ENCODE assay signal across 7 mouse cellular contexts in the genomic region with DNA sequence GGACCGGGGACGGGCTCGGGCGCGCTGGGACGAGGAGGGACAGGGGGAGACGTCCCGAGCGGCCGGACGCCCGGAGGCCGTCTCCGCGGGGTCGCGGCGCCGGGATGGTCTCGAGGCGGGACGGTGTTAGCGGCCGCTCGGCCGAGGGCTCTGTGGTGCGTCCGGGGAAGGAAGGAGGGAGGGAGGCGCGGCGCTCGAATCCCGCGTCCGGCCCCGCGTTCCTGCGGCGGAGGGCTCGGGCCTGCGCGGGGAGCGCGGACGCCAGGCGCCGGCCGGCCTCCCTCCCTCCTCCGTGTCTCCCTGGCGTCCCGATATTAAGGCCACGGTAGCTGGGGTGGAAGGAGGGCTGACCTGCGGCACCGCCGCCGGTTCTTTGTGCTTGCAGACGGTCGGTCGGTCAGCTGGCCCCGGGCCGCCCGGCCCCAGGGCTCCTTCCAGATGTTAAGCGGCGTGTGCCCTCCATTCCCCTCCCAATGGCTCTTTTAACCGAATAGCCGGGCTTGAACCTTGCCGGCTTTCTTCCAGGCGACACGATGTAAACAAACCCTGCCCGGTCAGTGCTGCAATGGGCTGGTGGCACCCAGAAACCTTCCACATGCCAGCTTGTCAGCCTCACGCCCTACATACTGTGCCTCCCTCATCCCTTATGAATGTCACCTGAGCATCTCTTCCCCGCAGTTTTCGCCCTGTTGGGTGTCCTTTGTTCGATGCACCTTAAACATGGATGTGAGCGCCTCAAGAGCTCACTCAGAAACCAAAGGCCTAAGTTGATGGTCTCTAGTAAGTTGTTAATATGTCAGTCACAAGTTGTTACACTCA. TPM values are rescaled to one million over a fixed set of nuclear protein-coding genes. Genes with fewer than 3 reads are reported as not detected.
DNase-seq lines count a peak whose midpoint lies in the region; ATAC-seq lines count a peak whose summit lies in the region.

No protein-coding gene starts in this region.

- no peaks in the 10 kb centered on the region for H3K27me3 ChIP-seq in embryonic facial prominence, embryonic 11.5 days (ENCODE audit: control insufficient read depth, insufficient read depth, low read length)
- H3K27me3 ChIP-seq in kidney, embryonic 16.5 days (ENCODE audit: insufficient read depth, low read length), result no peaks in the 10 kb centered on the region
- H3K27me3 ChIP-seq in liver, embryonic 16.5 days (ENCODE audit: control insufficient read depth, insufficient read depth, low read depth, low read length), result no peaks in the 10 kb centered on the region
- H3K27me3 ChIP-seq in neural tube, embryonic 11.5 days (ENCODE audit: control insufficient read depth, insufficient read depth, low read length), result no peaks in the 10 kb centered on the region

- H3K9ac ChIP-seq in embryonic facial prominence, embryonic 11.5 days (replicated peaks; ENCODE audit: low read length), result peak overlapping the region; percentile 89
- H3K9ac ChIP-seq in kidney, embryonic 16.5 days (replicated peaks; ENCODE audit: low read length), result peak overlapping the region; percentile 96
- peak overlapping the region; percentile 100 for H3K9ac ChIP-seq in liver, embryonic 16.5 days (ENCODE audit: low read depth, low read length)
- H3K9ac ChIP-seq in neural tube, embryonic 11.5 days (ENCODE audit: low read length), result peak overlapping the region; percentile 98

- peak; percentile 50 for DNase-seq in CD4-positive, CD25-positive, alpha-beta regulatory T cell, adult 2 months (ENCODE audit: low read depth, low spot score)
- peak; percentile 29 for DNase-seq in MEL-GATA-1-ER (ENCODE audit: extremely low read depth, low read depth)
- DNase-seq in embryonic facial prominence, embryonic 11.5 days (ENCODE audit: low spot score), result peak; percentile 38
- DNase-seq in heart, adult 9 months (ENCODE audit: low spot score in 2 of 2), result peak; percentile 29 to 33
- DNase-seq in neural tube, embryonic 11.5 days (ENCODE audit: low spot score), result peak; percentile 58

- WGBS in embryonic facial prominence, embryonic 11.5 days, result under 1% methylated on average over 60 of the region's 75 CpGs
- whole genome bisulfite sequencing in kidney, embryonic 16.5 days, result under 1% methylated on average over 52 of the region's 75 CpGs
- under 1% methylated on average over 49 of the region's 75 CpGs for WGBS in liver, embryonic 16.5 days (ENCODE audit: insufficient replicate concordance)
- WGBS in neural tube, embryonic 11.5 days, result 0% methylated on average over 57 of the region's 75 CpGs

- peak overlapping the region; percentile 83 for H3K27ac ChIP-seq in embryonic facial prominence, embryonic 11.5 days (replicated peaks; ENCODE audit: low read depth, low read length)
- peak overlapping the region; percentile 94 for H3K27ac ChIP-seq in kidney, embryonic 16.5 days (ENCODE audit: low read length)
- peak overlapping the region; percentile 84 for H3K27ac ChIP-seq in liver, embryonic 16.5 days (ENCODE audit: low read length)
- peak overlapping the region; percentile 87 for H3K27ac ChIP-seq in neural tube, embryonic 11.5 days (ENCODE audit: low read depth, low read length)

- H3K4me1 ChIP-seq in embryonic facial prominence, embryonic 11.5 days (ENCODE audit: control insufficient read depth, insufficient read depth, low read length), result no peaks in the 10 kb centered on the region
- H3K4me1 ChIP-seq in kidney, embryonic 16.5 days (ENCODE audit: insufficient read depth, low read length), result 0 out of 2 replicates have a peak, but pooled peaks cover 2% of the 10 kb centered on the region
- peaks cover 7% of the 10 kb centered on the region; the same call in 1 of the 2 replicates for H3K4me1 ChIP-seq in liver, embryonic 16.5 days (ENCODE audit: control insufficient read depth, low read depth, low read length)
- no peaks in the 10 kb centered on the region; the same call in 1 of the 2 replicates for H3K4me1 ChIP-seq in neural tube, embryonic 11.5 days (ENCODE audit: control insufficient read depth, insufficient read depth, low read length)

- H3K36me3 ChIP-seq in embryonic facial prominence, embryonic 11.5 days (replicated peaks; ENCODE audit: control insufficient read depth, insufficient read depth, low read depth, low read length), result no peaks in the 10 kb centered on the region; the same call in 1 of the 2 replicates
- 0 out of 2 replicates have a peak, but pooled peaks cover 2% of the 10 kb centered on the region for H3K36me3 ChIP-seq in kidney, embryonic 16.5 days (ENCODE audit: insufficient read depth, low read length)
- no peaks in the 10 kb centered on the region for H3K36me3 ChIP-seq in liver, embryonic 16.5 days (ENCODE audit: control insufficient read depth, insufficient read depth)
- H3K36me3 ChIP-seq in neural tube, embryonic 11.5 days (ENCODE audit: control insufficient read depth, insufficient read depth, low read length), result no peaks in the 10 kb centered on the region

- H3K9me3 ChIP-seq in embryonic facial prominence, embryonic 11.5 days (replicated peaks; ENCODE audit: control insufficient read depth, low read length), result no peaks in the 10 kb centered on the region
- no peaks in the 10 kb centered on the region for H3K9me3 ChIP-seq in kidney, embryonic 16.5 days (ENCODE audit: low read length)
- H3K9me3 ChIP-seq in liver, embryonic 16.5 days (replicated peaks; ENCODE audit: control insufficient read depth, low read length), result no peaks in the 10 kb centered on the region
- no peaks in the 10 kb centered on the region for H3K9me3 ChIP-seq in neural tube, embryonic 11.5 days (ENCODE audit: control insufficient read depth, low read length)

- peak; percentile 90 for ATAC-seq in embryonic facial prominence, embryonic 11.5 days (replicated peaks; ENCODE audit: insufficient number of reproducible peaks, low FRiP score, low TSS enrichment, low read depth)
- ATAC-seq in kidney, embryonic 16.5 days (ENCODE audit: low FRiP score, low TSS enrichment), result peak; percentile 89
- ATAC-seq in liver, embryonic 16.5 days (ENCODE audit: low read depth), result peak; percentile 71
- peak; percentile 85 for ATAC-seq in neural tube, embryonic 11.5 days (ENCODE audit: insufficient read depth, low FRiP score, low TSS enrichment)

- H3K4me2 ChIP-seq in embryonic facial prominence, embryonic 11.5 days (ENCODE audit: low read depth, low read length), result peak overlapping the region; percentile 51
- H3K4me2 ChIP-seq in kidney, embryonic 16.5 days (replicated peaks; ENCODE audit: low read depth, low read length), result peak overlapping the region; percentile 72
- peak overlapping the region; percentile 65 for H3K4me2 ChIP-seq in liver, embryonic 16.5 days (ENCODE audit: low read depth, low read length)
- H3K4me2 ChIP-seq in neural tube, embryonic 11.5 days (ENCODE audit: low read depth), result peak overlapping the region; percentile 46

- peak overlapping the region; percentile 75 for H3K4me3 ChIP-seq in embryonic facial prominence, embryonic 11.5 days (ENCODE audit: low read depth, low read length)
- peak overlapping the region; percentile 94 for H3K4me3 ChIP-seq in kidney, embryonic 16.5 days (ENCODE audit: low read length)
- H3K4me3 ChIP-seq in liver, embryonic 16.5 days (ENCODE audit: low read depth, low read length), result peak overlapping the region; percentile 99
- H3K4me3 ChIP-seq in neural tube, embryonic 11.5 days (ENCODE audit: low read depth, low read length), result peak overlapping the region; percentile 87

RNA-seq across cellular contexts. Expression of a gene that starts 0.9 kb away (rescaled TPM):
- 64.7 and 68.2 TPM in 2 replicates for polyA plus RNA-seq in embryonic facial prominence, embryonic 11.5 days (2014; fragmentation: Nextera tagmentation; extraction: Ambion mirVana)
- 63.4 and 74.4 TPM in 2 replicates for polyA plus RNA-seq in kidney, embryonic 16.5 days (2015; fragmentation: Nextera tagmentation; extraction: Ambion mirVana)
- 45.1 and 51.3 TPM in 2 replicates for polyA plus RNA-seq in liver, embryonic 16.5 days (2015; fragmentation: Nextera tagmentation; extraction: Ambion mirVana)
- 60.8 and 68.5 TPM in 2 replicates for polyA plus RNA-seq in neural tube, embryonic 11.5 days (2014; fragmentation: Nextera tagmentation; extraction: Ambion mirVana)

RNA-seq across cellular contexts. Expression of a gene that starts 47.5 kb away (rescaled TPM):
- polyA plus RNA-seq in embryonic facial prominence, embryonic 11.5 days (2014; fragmentation: Nextera tagmentation; extraction: Ambion mirVana), result not detected in 2 replicates
- polyA plus RNA-seq in kidney, embryonic 16.5 days (2015; fragmentation: Nextera tagmentation; extraction: Ambion mirVana), result not detected in 2 replicates
- polyA plus RNA-seq in liver, embryonic 16.5 days (2015; fragmentation: Nextera tagmentation; extraction: Ambion mirVana), result 0.02 and 0.06 TPM in 2 replicates
- not detected in 2 replicates for polyA plus RNA-seq in neural tube, embryonic 11.5 days (2014; fragmentation: Nextera tagmentation; extraction: Ambion mirVana)

Comparison
In these comparisons a context has a peak if more than half of its experiments do, and no peak if none do; other contexts are left out.
1. Peak in every context shown above with its lines: DNase-seq, ATAC-seq, H3K4me3 ChIP-seq and H3K27ac ChIP-seq.